Mouse (Mus musculus) kidney, embryonic 16.5 days (tissue): ENCODE measurements around the gene Igf2. TPM values are rescaled to one million over a fixed set of nuclear protein-coding genes. Genes with fewer than 3 reads are reported as not detected.
A peak's percentile ranks its signal among the peaks of the same experiment; 100 is the strongest.

ENCODE experiments used
- microRNA counts: library from miRNA; unstranded; fragments of <30 nt; microRNA quantifications from one replicate; lab custom pipeline; 2016
- microRNA-seq: library from miRNA; unstranded; fragments of <30 nt; microRNA quantifications from one replicate; pipeline ENCODE4, GENCODE M21; 2016
- polyA plus RNA-seq: library from polyadenylated mRNA; unstranded; fragments of >200 nt; fragmentation: Nextera tagmentation; extraction: Ambion mirVana; gene quantifications from 2 replicates; pipeline ENCODE4 v1.2.1, GENCODE M21; 2015

Igf2 gene
- polyA plus RNA-seq, 1 experiment from 2014 or later, result 516 TPM

MicroRNAs encoded within 50 kb of the gene (microRNA counts, 519-probe panel; counts per million panel counts)
- microRNA mmu-miR-483 (lab: Ali Mortazavi, UCI), result 2,395 counts per million, percentile 59 among the panel's probes with 10 or more counts

Small RNAs within 50 kb of the gene (microRNA-seq; reads per million reads assigned to microRNA genes)
- 992 reads per million, percentile 79 among the genes with 10 or more reads in this experiment for gene Mir483

Other genes starting within 250 kb of the Igf2 start
- 2.3 and 4.0 TPM in 2 replicates for gene Syt8, start 232.0 kb downstream of the Igf2 start, polyA plus RNA-seq
- 11.9 and 12.0 TPM in 2 replicates for gene Tnni2, start 225.0 kb downstream of the Igf2 start, polyA plus RNA-seq
- gene Lsp1, start 206.0 kb downstream of the Igf2 start, polyA plus RNA-seq, result 141 and 156 TPM in 2 replicates
- 14.2 and 17.2 TPM in 2 replicates for gene Tnnt3, start 168.0 kb downstream of the Igf2 start, polyA plus RNA-seq
- 24.4 and 24.6 TPM in 2 replicates for gene Mrpl23, start 134.1 kb downstream of the Igf2 start, polyA plus RNA-seq
- gene Gm49394, start 3.1 kb upstream of the Igf2 start, polyA plus RNA-seq, result 0.07 TPM in 1 of 2 replicates, not detected in the other
- 0.77 TPM in 1 of 2 replicates, not detected in the other for gene Ins2, start 76.6 kb upstream of the Igf2 start, polyA plus RNA-seq